Mouse (Mus musculus) heart, postnatal 0 days (tissue): Measurements from ENCODE around the gene Gtf2ird1. TPM values are rescaled to one million over a fixed set of nuclear protein-coding genes. Genes with fewer than 3 reads are reported as not detected.

Experiments
- ATAC-seq: fragments of 200-750 bp; cut with Nextera tagmentation; 2 replicates; pipeline ENCODE4 v1.8.0; 2017; ENCODE audit warnings: low read depth, moderate number of reproducible peaks, moderate library complexity; ENCODE audit not compliant: insufficient read depth
- DNase-seq: peaks from one replicate; pipeline ENCODE4 v3.0.0-alpha.2; 2016; ENCODE audit warnings: low spot score
- H3K27ac ChIP-seq: fragments of 300-500 bp; sonication (generic); 2 replicates; pipeline ENCODE4 v1.5.1; 2014; ENCODE audit warnings: low read depth, mild to moderate bottlenecking
- H3K27me3 ChIP-seq: fragments of 300-500 bp; sonication (generic); 2 replicates; pipeline ENCODE4 v1.6.1; 2014; ENCODE audit warnings: low read length, mixed read lengths; ENCODE audit not compliant: control insufficient read depth, insufficient read depth
- H3K36me3 ChIP-seq: fragments of 300-500 bp; sonication (generic); replicated peaks from 2 replicates; pipeline ENCODE4 v1.6.1; 2014; ENCODE audit warnings: low read length, mixed read lengths; ENCODE audit not compliant: control insufficient read depth, insufficient read depth
- H3K4me1 ChIP-seq: fragments of 300-500 bp; sonication (generic); 2 replicates; pipeline ENCODE4 v1.6.1; 2014; ENCODE audit warnings: antibody characterized with exemption; ENCODE audit not compliant: control insufficient read depth, insufficient read depth
- H3K4me2 ChIP-seq: fragments of 300-500 bp; sonication (generic); 2 replicates; pipeline ENCODE4 v1.6.1; 2014; ENCODE audit warnings: low read depth, mild to moderate bottlenecking, low read length, moderate library complexity
- H3K4me3 ChIP-seq: fragments of 300-500 bp; sonication (generic); 2 replicates; pipeline ENCODE4 v1.5.1; 2014; ENCODE audit warnings: low read depth, low read length
- H3K9ac ChIP-seq: fragments of 300-500 bp; sonication (generic); replicated peaks from 2 replicates; pipeline ENCODE4 v1.6.1; 2014; ENCODE audit warnings: low read depth, low read length, mixed read lengths
- H3K9me3 ChIP-seq: fragments of 300-500 bp; sonication (generic); replicated peaks from 2 replicates; pipeline ENCODE4 v1.6.1; 2016; ENCODE audit warnings: low read length; ENCODE audit not compliant: control insufficient read depth
- CTCF ChIP-seq: IDR thresholded peaks from 2 replicates; pipeline ENCODE4 v1.5.1; 2016; ENCODE audit warnings: antibody characterized with exemption, control low read depth, low read depth
- EP300 ChIP-seq: IDR thresholded peaks from 2 replicates; pipeline ENCODE4 v1.6.1; 2016; ENCODE audit warnings: antibody characterized with exemption, low read depth
- WGBS: fragments of 180-500 bp; shearing (Covaris S2); extraction: QIAGEN DNeasy Blood & Tissue Kit; methylation state at CpG from one replicate; pipeline ENCODE4 v1.1.7; 2014; 5-methylcytosine and 5-hydroxymethylcytosine counted together
- polyA plus RNA-seq: library from polyadenylated mRNA; unstranded; fragments of >200 nt; fragmentation: Nextera tagmentation; extraction: Ambion mirVana; gene quantifications from 2 replicates; pipeline ENCODE4 v1.2.1, GENCODE M21; 2015
- total RNA-seq: library from RNA; depleted of rRNA; stranded (reverse); fragments of >200 nt; gene quantifications from 2 replicates; pipeline ENCODE4 v1.2.3, GENCODE M21; 2014; ENCODE audit warnings: low replicate concordance

The Gtf2ird1 gene
- total and polyA plus RNA-seq, 2 experiments from 2014 or later = 27.7 to 28.8 TPM

GRCm38 (mm10) chr5:134330082-134330481, 126.4 kb downstream of the Gtf2ird1 start:
- no peaks in the 10 kb centered on the region for H3K4me1 ChIP-seq
- no peak for DNase-seq
- 81% methylated on average over 2 of the region's 2 CpGs for WGBS
- TF ChIP-seq CTCF (no peak), EP300 (no peak)
- no peak for ATAC-seq
- no peak overlapping the region for H3K4me2 ChIP-seq
- H3K9ac ChIP-seq = no peak overlapping the region
- no peaks in the 10 kb centered on the region for H3K36me3 ChIP-seq
- H3K27ac ChIP-seq = no peak overlapping the region
- no peaks in the 10 kb centered on the region for H3K9me3 ChIP-seq
- H3K27me3 ChIP-seq = no peaks in the 10 kb centered on the region
- no peak overlapping the region for H3K4me3 ChIP-seq

- no peaks in the 10 kb centered on the region for H3K27me3 ChIP-seq
- no peak for TF ChIP-seq EP300
- no peak for TF ChIP-seq CTCF
- no peaks in the 10 kb centered on the region for H3K9me3 ChIP-seq
- no peak overlapping the region for H3K9ac ChIP-seq
- H3K4me1 ChIP-seq = no peaks in the 10 kb centered on the region
- DNase-seq (no peak), ATAC-seq (no peak)
- no peak overlapping the region for H3K4me3 ChIP-seq
- WGBS = 56% methylated on average over 4 of the region's 4 CpGs
- H3K27ac ChIP-seq = no peak overlapping the region
- H3K36me3 ChIP-seq = no peaks in the 10 kb centered on the region
- no peak overlapping the region for H3K4me2 ChIP-seq
Measured at GRCm38 (mm10) chr5:134329311-134329710, 127.2 kb downstream of the Gtf2ird1 start.

GRCm38 (mm10) chr5:134328482-134329001, 128.0 kb downstream of the Gtf2ird1 start:
- DNase-seq = no peak
- Histone ChIP-seq H3K4me2 (no peak overlapping the region), H3K36me3 (no peaks in the 10 kb centered on the region), H3K9me3 (no peaks in the 10 kb centered on the region), H3K4me3 (no peak overlapping the region), H3K27me3 (no peaks in the 10 kb centered on the region), H3K27ac (no peak overlapping the region), H3K9ac (no peak overlapping the region), H3K4me1 (no peaks in the 10 kb centered on the region)
- ATAC-seq = no peak
- no peak for TF ChIP-seq EP300
- no peak for TF ChIP-seq CTCF
- 52% methylated on average over 6 of the region's 6 CpGs for WGBS

GRCm38 (mm10) chr5:134325856-134326566, 130.5 kb downstream of the Gtf2ird1 start:
- WGBS = 42% methylated on average over 13 of the region's 13 CpGs
- ATAC-seq = no peak
- H3K4me2 ChIP-seq = no peak overlapping the region

GRCm38 (mm10) chr5:134323869-134324268, 132.6 kb downstream of the Gtf2ird1 start:
- Histone ChIP-seq H3K36me3 (no peaks in the 10 kb centered on the region), H3K27ac (no peak overlapping the region), H3K9ac (no peak overlapping the region), H3K4me1 (no peaks in the 10 kb centered on the region), H3K27me3 (no peaks in the 10 kb centered on the region), H3K9me3 (no peaks in the 10 kb centered on the region), H3K4me2 (no peak overlapping the region), H3K4me3 (no peak overlapping the region)
- 37% methylated on average over 2 of the region's 2 CpGs for WGBS
- TF ChIP-seq CTCF = no peak
- no peak for TF ChIP-seq EP300
- ATAC-seq (no peak; the same call in 1 of the 2 replicates), DNase-seq (no peak)

More at GRCm38 (mm10) chr5:134325856-134326566, 130.5 kb downstream of the Gtf2ird1 start:
- DNase-seq = no peak
- H3K27ac ChIP-seq = no peak overlapping the region
- H3K36me3 ChIP-seq = no peaks in the 10 kb centered on the region
- TF ChIP-seq EP300 (no peak), CTCF (no peak)
- H3K9me3 ChIP-seq = no peaks in the 10 kb centered on the region
- H3K4me3 ChIP-seq = no peak overlapping the region
- no peaks in the 10 kb centered on the region for H3K4me1 ChIP-seq
- H3K27me3 ChIP-seq = no peaks in the 10 kb centered on the region
- no peak overlapping the region for H3K9ac ChIP-seq
